Mouse (Mus musculus) neural tube, embryonic 12.5 days (tissue): ENCODE measurements around the gene Slc35e3. TPM values are rescaled to one million over a fixed set of nuclear protein-coding genes. Genes with fewer than 3 reads are reported as not detected.
"Not testable (repeated sequence)": the region's sequence is repeated elsewhere in the genome, so short reads cannot be mapped to it uniquely, and the experiment has no call there.

Source experiments
- ATAC-seq: fragments of 200-750 bp; cut with Nextera tagmentation; 2 replicates; pipeline ENCODE4 v1.8.0; 2017; ENCODE audit warnings: low read depth, mild to moderate bottlenecking, moderate TSS enrichment, moderate library complexity; ENCODE audit not compliant: low FRiP score
- H3K27ac ChIP-seq: fragments of 300-500 bp; sonication (generic); 2 replicates; pipeline ENCODE4 v1.5.1; 2016
- H3K27me3 ChIP-seq: fragments of 300-500 bp; sonication (generic); replicated peaks from 2 replicates; pipeline ENCODE4 v1.6.1; 2016; ENCODE audit warnings: mild to moderate bottlenecking
- H3K36me3 ChIP-seq: fragments of 300-500 bp; sonication (generic); 2 replicates; pipeline ENCODE4 v1.6.1; 2016; ENCODE audit warnings: mild to moderate bottlenecking
- H3K4me1 ChIP-seq: fragments of 300-500 bp; sonication (generic); 2 replicates; pipeline ENCODE4 v1.6.1; 2016
- H3K4me2 ChIP-seq: fragments of 300-500 bp; sonication (generic); replicated peaks from 2 replicates; pipeline ENCODE4 v1.6.1; 2016; ENCODE audit warnings: mild to moderate bottlenecking
- H3K4me3 ChIP-seq: fragments of 300-500 bp; sonication (generic); 2 replicates; pipeline ENCODE4 v1.5.1; 2016
- H3K9ac ChIP-seq: fragments of 300-500 bp; sonication (generic); 2 replicates; pipeline ENCODE4 v1.6.1; 2016; ENCODE audit warnings: mild to moderate bottlenecking
- H3K9me3 ChIP-seq: fragments of 300-500 bp; sonication (generic); 2 replicates; pipeline ENCODE4 v1.6.1; 2016; ENCODE audit warnings: mild to moderate bottlenecking
- WGBS: fragments of 180-500 bp; shearing (Covaris S2); methylation state at CpG from one replicate; pipeline ENCODE4 v1.1.7; 2016; 5-methylcytosine and 5-hydroxymethylcytosine counted together
- polyA plus RNA-seq: library from polyadenylated mRNA; unstranded; fragments of >200 nt; fragmentation: Nextera tagmentation; extraction: Ambion mirVana; gene quantifications from 2 replicates; pipeline ENCODE4 v1.2.1, GENCODE M21; 2016

Slc35e3 gene
- polyA plus RNA-seq, 1 experiment from 2014 or later = 36.6 TPM

GRCm38 (mm10) chr10:117749787-117750343, 3.7 kb upstream of the Slc35e3 start:
- no peak overlapping the region for H3K27ac ChIP-seq
- no peak overlapping the region for H3K4me3 ChIP-seq
- peaks cover 40% of the 10 kb centered on the region for H3K36me3 ChIP-seq
- WGBS = 94% methylated on average over 14 of the region's 14 CpGs
- no peak for ATAC-seq
- no peaks in the 10 kb centered on the region for H3K9me3 ChIP-seq
- H3K27me3 ChIP-seq = no peaks in the 10 kb centered on the region
- H3K9ac ChIP-seq = no peak overlapping the region
- no peak overlapping the region for H3K4me2 ChIP-seq
- peaks cover 3% of the 10 kb centered on the region; the same call in 1 of the 2 replicates for H3K4me1 ChIP-seq

- Histone ChIP-seq H3K9me3 (no peaks in the 10 kb centered on the region), H3K36me3 (peaks cover 33% of the 10 kb centered on the region), H3K4me1 (peaks cover 10% of the 10 kb centered on the region), H3K9ac (no peak overlapping the region), H3K27me3 (no peaks in the 10 kb centered on the region), H3K27ac (no peak overlapping the region), H3K4me3 (no peak overlapping the region), H3K4me2 (no peak overlapping the region)
- ATAC-seq = no peak
- 98% methylated on average over 10 of the region's 10 CpGs for WGBS
Measured at GRCm38 (mm10) chr10:117749050-117749686, 3.0 kb upstream of the Slc35e3 start.

GRCm38 (mm10) chr10:117748276-117749049, 2.3 kb upstream of the Slc35e3 start:
- Histone ChIP-seq H3K4me2 (no peak overlapping the region), H3K27me3 (no peaks in the 10 kb centered on the region), H3K9ac (no peak overlapping the region), H3K4me3 (no peak overlapping the region), H3K36me3 (peaks cover 38% of the 10 kb centered on the region), H3K9me3 (no peaks in the 10 kb centered on the region), H3K27ac (no peak overlapping the region), H3K4me1 (peaks cover 16% of the 10 kb centered on the region)
- 91% methylated on average over 10 of the region's 10 CpGs for WGBS
- no peak for ATAC-seq

GRCm38 (mm10) chr10:117747711-117748110, 1.5 kb upstream of the Slc35e3 start:
- Histone ChIP-seq H3K4me1 (peaks cover 18% of the 10 kb centered on the region), H3K9ac (no peak overlapping the region), H3K9me3 (no peaks in the 10 kb centered on the region), H3K4me3 (no peak overlapping the region), H3K36me3 (peaks cover 35% of the 10 kb centered on the region), H3K27me3 (no peaks in the 10 kb centered on the region), H3K27ac (no peak overlapping the region), H3K4me2 (no peak overlapping the region)
- no peak for ATAC-seq
- WGBS = 91% methylated on average over 7 of the region's 7 CpGs

GRCm38 (mm10) chr10:117745570-117746296, 432 bp downstream of the Slc35e3 start:
- Histone ChIP-seq H3K36me3 (peaks cover 24% of the 10 kb centered on the region), H3K4me2 (peak overlapping the region; percentile 78), H3K4me3 (peak overlapping the region; percentile 52), H3K9ac (peak overlapping the region; percentile 57), H3K4me1 (peaks cover 18% of the 10 kb centered on the region)
- not testable (repeated sequence) for H3K27me3 ChIP-seq, H3K27ac ChIP-seq, H3K9me3 ChIP-seq
- WGBS = 1% methylated on average over 14 of the region's 46 CpGs
- peak; percentile 58 for ATAC-seq

- 0 out of 2 replicates have a peak overlapping the region, but pooled peaks have one; percentile 13 for H3K9ac ChIP-seq
- peaks cover 18% of the 10 kb centered on the region for H3K4me1 ChIP-seq
- peak overlapping the region; percentile 78; the same call in 1 of the 2 replicates for H3K4me2 ChIP-seq
- no peak overlapping the region for H3K27ac ChIP-seq
- no peaks in the 10 kb centered on the region for H3K27me3 ChIP-seq
- no peaks in the 10 kb centered on the region for H3K9me3 ChIP-seq
- ATAC-seq = no peak
- WGBS = 86% methylated on average over 4 of the region's 4 CpGs
- peaks cover 29% of the 10 kb centered on the region for H3K36me3 ChIP-seq
- no peak overlapping the region for H3K4me3 ChIP-seq
Measured at GRCm38 (mm10) chr10:117743917-117744316, 2.2 kb downstream of the Slc35e3 start.

- ATAC-seq = no peak
- Histone ChIP-seq H3K4me2 (no peak overlapping the region), H3K9me3 (no peaks in the 10 kb centered on the region), H3K36me3 (peaks cover 33% of the 10 kb centered on the region), H3K27ac (no peak overlapping the region), H3K9ac (no peak overlapping the region), H3K27me3 (no peaks in the 10 kb centered on the region), H3K4me3 (no peak overlapping the region), H3K4me1 (peaks cover 18% of the 10 kb centered on the region)
- WGBS = 89% methylated on average over 2 of the region's 2 CpGs
Measured at GRCm38 (mm10) chr10:117743182-117743581, 3.0 kb downstream of the Slc35e3 start.

- H3K27me3 ChIP-seq = no peaks in the 10 kb centered on the region
- H3K27ac ChIP-seq = no peak overlapping the region
- no peak for ATAC-seq
- no peak overlapping the region for H3K4me2 ChIP-seq
- no peaks in the 10 kb centered on the region for H3K9me3 ChIP-seq
- H3K36me3 ChIP-seq = peaks cover 38% of the 10 kb centered on the region
- no peak overlapping the region for H3K9ac ChIP-seq
- WGBS = 92% methylated on average over 4 of the region's 4 CpGs
- peaks cover 18% of the 10 kb centered on the region for H3K4me1 ChIP-seq
- no peak overlapping the region for H3K4me3 ChIP-seq
Measured at GRCm38 (mm10) chr10:117742618-117743017, 3.5 kb downstream of the Slc35e3 start.

- Histone ChIP-seq H3K9ac (no peak overlapping the region), H3K4me3 (no peak overlapping the region), H3K36me3 (peaks cover 45% of the 10 kb centered on the region), H3K4me1 (peaks cover 18% of the 10 kb centered on the region), H3K27me3 (no peaks in the 10 kb centered on the region), H3K9me3 (no peaks in the 10 kb centered on the region), H3K27ac (no peak overlapping the region), H3K4me2 (no peak overlapping the region)
- 85% methylated on average over 15 of the region's 15 CpGs for WGBS
- ATAC-seq = no peak
Measured at GRCm38 (mm10) chr10:117741698-117742475, 4.3 kb downstream of the Slc35e3 start.

- H3K4me3 ChIP-seq = no peak overlapping the region
- ATAC-seq = no peak
- H3K36me3 ChIP-seq = peaks cover 55% of the 10 kb centered on the region
- H3K4me2 ChIP-seq = no peak overlapping the region
- H3K27me3 ChIP-seq = no peaks in the 10 kb centered on the region
- H3K9me3 ChIP-seq = no peaks in the 10 kb centered on the region
- peaks cover 18% of the 10 kb centered on the region for H3K4me1 ChIP-seq
- no peak overlapping the region for H3K27ac ChIP-seq
- H3K9ac ChIP-seq = no peak overlapping the region
- 89% methylated on average over 9 of the region's 9 CpGs for WGBS
Measured at GRCm38 (mm10) chr10:117740921-117741320, 5.2 kb downstream of the Slc35e3 start.

GRCm38 (mm10) chr10:117740171-117740570, 6.0 kb downstream of the Slc35e3 start:
- Histone ChIP-seq H3K9me3 (no peaks in the 10 kb centered on the region), H3K36me3 (peaks cover 55% of the 10 kb centered on the region), H3K4me2 (no peak overlapping the region), H3K4me3 (no peak overlapping the region), H3K9ac (no peak overlapping the region), H3K4me1 (peaks cover 18% of the 10 kb centered on the region), H3K27ac (no peak overlapping the region), H3K27me3 (no peaks in the 10 kb centered on the region)
- 96% methylated on average over 10 of the region's 10 CpGs for WGBS
- no peak for ATAC-seq
